ENCODE assay signal across 26 mouse cellular contexts in the genomic region with DNA sequence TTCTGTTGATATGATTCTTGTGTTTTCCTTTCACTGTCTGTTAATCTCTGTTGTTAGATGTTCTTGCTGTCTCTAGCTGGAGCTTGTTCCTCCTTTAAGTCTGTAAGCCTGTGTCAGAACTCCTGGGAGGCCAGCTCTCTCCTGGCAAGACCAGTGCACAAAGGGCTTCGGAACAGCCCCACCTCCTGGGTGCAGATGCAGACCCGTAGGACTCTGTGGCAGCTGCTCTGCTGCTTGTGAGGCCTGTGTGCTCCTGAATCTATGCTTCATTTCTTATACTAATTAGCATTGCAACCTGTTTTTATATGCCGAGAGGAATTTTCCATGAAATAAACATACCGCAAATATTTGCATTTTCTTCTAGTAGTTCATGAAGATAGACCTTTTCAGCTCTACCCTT.
"Had no signal": no experiment of that assay in that cellular context is flagged by ENCODE, and none has a peak within 500 bp of the region (broad histone marks: within the 10 kb centered on the region; RNA-seq: fewer than 3 reads in every experiment).

No protein-coding gene starts in this region.

- H3K36me3 ChIP-seq: heart, embryonic 13.5 days; heart, embryonic 15.5 days; hindbrain, embryonic 13.5 days; hindbrain, embryonic 15.5 days; kidney, embryonic 15.5 days; limb, embryonic 13.5 days; limb, embryonic 15.5 days; liver, embryonic 12.5 days had no signal

- H3K4me1 ChIP-seq: heart, embryonic 13.5 days; heart, embryonic 15.5 days; hindbrain, embryonic 13.5 days; hindbrain, embryonic 15.5 days; kidney, embryonic 15.5 days; limb, embryonic 13.5 days; limb, embryonic 15.5 days; liver, embryonic 12.5 days had no signal

- H3K9ac ChIP-seq: heart, embryonic 13.5 days; heart, embryonic 15.5 days; hindbrain, embryonic 13.5 days; hindbrain, embryonic 15.5 days; kidney, embryonic 15.5 days; limb, embryonic 13.5 days; limb, embryonic 15.5 days; liver, embryonic 12.5 days had no signal

- H3K27me3 ChIP-seq: heart, embryonic 13.5 days; heart, embryonic 15.5 days; hindbrain, embryonic 13.5 days; hindbrain, embryonic 15.5 days; kidney, embryonic 15.5 days; limb, embryonic 13.5 days; limb, embryonic 15.5 days; liver, embryonic 12.5 days had no signal

- H3K27ac ChIP-seq: heart, adult 2 months; heart, embryonic 13.5 days; heart, embryonic 15.5 days; hindbrain, embryonic 13.5 days; hindbrain, embryonic 15.5 days; hindbrain, postnatal 0 days; kidney, embryonic 15.5 days; kidney, postnatal 0 days; limb, embryonic 13.5 days; limb, embryonic 15.5 days; liver, embryonic 12.5 days had no signal

- H3K4me2 ChIP-seq: heart, embryonic 11.5 days; heart, embryonic 13.5 days; heart, embryonic 15.5 days; hindbrain, embryonic 13.5 days; hindbrain, embryonic 15.5 days; kidney, embryonic 15.5 days; limb, embryonic 13.5 days; limb, embryonic 15.5 days; liver, embryonic 12.5 days had no signal

- H3K4me3 ChIP-seq: heart, adult 2 months; heart, embryonic 13.5 days; heart, embryonic 15.5 days; hindbrain, embryonic 13.5 days; hindbrain, embryonic 15.5 days; kidney, embryonic 15.5 days; limb, embryonic 13.5 days; limb, embryonic 15.5 days; liver, embryonic 12.5 days had no signal

- H3K9me3 ChIP-seq: heart, embryonic 13.5 days; heart, embryonic 15.5 days; hindbrain, embryonic 13.5 days; hindbrain, embryonic 15.5 days; kidney, embryonic 15.5 days; limb, embryonic 13.5 days; limb, embryonic 15.5 days; liver, embryonic 12.5 days had no signal

- DNase-seq: gastrocnemius, postnatal 14 days; gastrocnemius, postnatal 36 days; heart, adult 11 months; heart, adult 2 months; heart, postnatal 14 days; heart, postnatal 36 days; kidney, adult 11 months; kidney, adult 2 months; kidney, adult 9 months; kidney, postnatal 14 days; kidney, postnatal 36 days; layer of hippocampus, adult 9-11 months; layer of hippocampus, postnatal 36 days; left cerebral cortex, postnatal 4 days had no signal

- ATAC-seq: hindbrain, postnatal 0 days; intestine, embryonic 16.5 days; liver, embryonic 12.5 days had no signal
